Mouse (Mus musculus): ENCODE measurements around the gene AC129217.1. TPM values are rescaled to one million over a fixed set of nuclear protein-coding genes. Genes with fewer than 3 reads are reported as not detected.
"Not testable (repeated sequence)": the region's sequence is repeated elsewhere in the genome, so short reads cannot be mapped to it uniquely, and the experiment has no call there.

Gene AC129217.1
- polyA plus RNA-seq, 1 experiment from 2014 or later, result not detected

- ATAC-seq (ENCODE audit: insufficient read depth), result no peak
- no peak overlapping the region for H3K9ac ChIP-seq
- H3K27me3 ChIP-seq, result peaks cover 5% of the 10 kb centered on the region; the same call in 1 of the 2 replicates
- peaks cover 16% of the 10 kb centered on the region; the same call in 1 of the 2 replicates for H3K4me1 ChIP-seq (replicated peaks)
- no peak overlapping the region for H3K4me3 ChIP-seq (replicated peaks)
- H3K36me3 ChIP-seq (replicated peaks), result peaks cover 28% of the 10 kb centered on the region
- WGBS (ENCODE audit: insufficient replicate concordance), result 75% methylated on average over 5 of the region's 5 CpGs
- H3K27ac ChIP-seq (replicated peaks), result no peak overlapping the region
- no peaks in the 10 kb centered on the region for H3K9me3 ChIP-seq (replicated peaks)
- no peak overlapping the region for H3K4me2 ChIP-seq
Measured at GRCm38 (mm10) chr19:8848356-8848755, 18.8 kb downstream of the AC129217.1 start.

- ATAC-seq (ENCODE audit: insufficient read depth), result no peak
- no peak within 1 kb of the TSS for H3K4me3 ChIP-seq (replicated peaks)
- peaks cover 13% of the 10 kb centered on the region; the same call in 1 of the 2 replicates for H3K4me1 ChIP-seq (replicated peaks)
- H3K4me2 ChIP-seq, result no peak within 1 kb of the TSS
- 41% methylated on average over 7 of the region's 7 CpGs for WGBS (ENCODE audit: insufficient replicate concordance)
- peaks cover 5% of the 10 kb centered on the region; the same call in 1 of the 2 replicates for H3K27me3 ChIP-seq
- H3K27ac ChIP-seq (replicated peaks), result no peak within 1 kb of the TSS
- peaks cover 25% of the 10 kb centered on the region for H3K36me3 ChIP-seq (replicated peaks)
- no peaks in the 10 kb centered on the region for H3K9me3 ChIP-seq (replicated peaks)
- no peak within 1 kb of the TSS for H3K9ac ChIP-seq
Measured at GRCm38 (mm10) chr19:8850402-8850901, 20.9 kb downstream of the AC129217.1 start, which contains the start of gene Lrrn4cl. Gene Lrrn4cl (plus strand): TSS chr19:8850768.

GRCm38 (mm10) chr19:8851639-8852038, 22.1 kb downstream of the AC129217.1 start:
- no peaks in the 10 kb centered on the region for H3K9me3 ChIP-seq (replicated peaks)
- no peak overlapping the region for H3K9ac ChIP-seq
- no peak overlapping the region for H3K27ac ChIP-seq (replicated peaks)
- H3K27me3 ChIP-seq, result peaks cover 5% of the 10 kb centered on the region; the same call in 1 of the 2 replicates
- WGBS (ENCODE audit: insufficient replicate concordance), result 51% methylated on average over 7 of the region's 7 CpGs
- ATAC-seq (ENCODE audit: insufficient read depth), result no peak
- H3K36me3 ChIP-seq (replicated peaks), result peaks cover 13% of the 10 kb centered on the region
- H3K4me3 ChIP-seq (replicated peaks), result no peak overlapping the region
- no peak overlapping the region for H3K4me2 ChIP-seq
- peaks cover 13% of the 10 kb centered on the region; the same call in 1 of the 2 replicates for H3K4me1 ChIP-seq (replicated peaks)

- no peaks in the 10 kb centered on the region for H3K9me3 ChIP-seq (replicated peaks)
- no peak for ATAC-seq (ENCODE audit: insufficient read depth)
- no peak overlapping the region for H3K4me3 ChIP-seq (replicated peaks)
- no peak overlapping the region for H3K4me2 ChIP-seq
- no peak overlapping the region for H3K9ac ChIP-seq
- 59% methylated on average over 10 of the region's 10 CpGs for WGBS (ENCODE audit: insufficient replicate concordance)
- peaks cover 6% of the 10 kb centered on the region; the same call in 1 of the 2 replicates for H3K36me3 ChIP-seq (replicated peaks)
- H3K4me1 ChIP-seq (replicated peaks), result peaks cover 13% of the 10 kb centered on the region; the same call in 1 of the 2 replicates
- no peak overlapping the region for H3K27ac ChIP-seq (replicated peaks)
- peaks cover 5% of the 10 kb centered on the region; the same call in 1 of the 2 replicates for H3K27me3 ChIP-seq
Measured at GRCm38 (mm10) chr19:8852236-8852928, 22.8 kb downstream of the AC129217.1 start.

- peaks cover 5% of the 10 kb centered on the region; the same call in 1 of the 2 replicates for H3K27me3 ChIP-seq
- H3K9ac ChIP-seq, result no peak overlapping the region
- no peak overlapping the region for H3K4me2 ChIP-seq
- H3K4me3 ChIP-seq (replicated peaks), result no peak overlapping the region
- WGBS (ENCODE audit: insufficient replicate concordance), result 74% methylated on average over 3 of the region's 3 CpGs
- no peak overlapping the region for H3K27ac ChIP-seq (replicated peaks)
- peaks cover 13% of the 10 kb centered on the region; the same call in 1 of the 2 replicates for H3K4me1 ChIP-seq (replicated peaks)
- H3K36me3 ChIP-seq (replicated peaks), result no peaks in the 10 kb centered on the region; the same call in 1 of the 2 replicates
- ATAC-seq (ENCODE audit: insufficient read depth), result no peak
- H3K9me3 ChIP-seq (replicated peaks), result no peaks in the 10 kb centered on the region
Measured at GRCm38 (mm10) chr19:8853117-8853516, 23.5 kb downstream of the AC129217.1 start.

- H3K4me1 ChIP-seq (replicated peaks), result no peaks in the 10 kb centered on the region
- H3K27ac ChIP-seq (replicated peaks), result no peak overlapping the region
- no peaks in the 10 kb centered on the region for H3K36me3 ChIP-seq (replicated peaks)
- H3K4me3 ChIP-seq (replicated peaks), result no peak overlapping the region
- no peaks in the 10 kb centered on the region for H3K27me3 ChIP-seq
- WGBS (ENCODE audit: insufficient replicate concordance), result 33% methylated on average over 4 of the region's 4 CpGs
- no peaks in the 10 kb centered on the region for H3K9me3 ChIP-seq (replicated peaks)
- no peak overlapping the region for H3K9ac ChIP-seq
- ATAC-seq (ENCODE audit: insufficient read depth), result no peak
- no peak overlapping the region for H3K4me2 ChIP-seq
Measured at GRCm38 (mm10) chr19:8857689-8858088, 28.1 kb downstream of the AC129217.1 start.

GRCm38 (mm10) chr19:8859018-8859417, 29.4 kb downstream of the AC129217.1 start:
- H3K9me3 ChIP-seq (replicated peaks), result no peaks in the 10 kb centered on the region
- no peak for ATAC-seq (ENCODE audit: insufficient read depth)
- no peaks in the 10 kb centered on the region for H3K4me1 ChIP-seq (replicated peaks)
- H3K27me3 ChIP-seq, result no peaks in the 10 kb centered on the region
- no peaks in the 10 kb centered on the region for H3K36me3 ChIP-seq (replicated peaks)
- no peak overlapping the region for H3K9ac ChIP-seq
- no peak overlapping the region for H3K27ac ChIP-seq (replicated peaks)
- 20% methylated on average over 1 of the region's 1 CpGs for whole genome bisulfite sequencing (ENCODE audit: insufficient replicate concordance)
- no peak overlapping the region for H3K4me2 ChIP-seq
- no peak overlapping the region for H3K4me3 ChIP-seq (replicated peaks)

GRCm38 (mm10) chr19:8864265-8864664, 34.7 kb downstream of the AC129217.1 start:
- Histone ChIP-seq H3K36me3 (replicated peaks) (no peaks in the 10 kb centered on the region), H3K27ac (replicated peaks) (no peak overlapping the region), H3K9ac (no peak overlapping the region), H3K4me3 (replicated peaks) (no peak overlapping the region), H3K4me1 (replicated peaks) (0 out of 2 replicates have a peak, but pooled peaks cover 6% of the 10 kb centered on the region), H3K27me3 (no peaks in the 10 kb centered on the region), H3K9me3 (replicated peaks) (no peaks in the 10 kb centered on the region), H3K4me2 (no peak overlapping the region)
- WGBS (ENCODE audit: insufficient replicate concordance), result 69% methylated on average over 6 of the region's 6 CpGs
- no peak for ATAC-seq (ENCODE audit: insufficient read depth)

GRCm38 (mm10) chr19:8870381-8870780, 40.8 kb downstream of the AC129217.1 start:
- Histone ChIP-seq H3K4me1 (replicated peaks) (peaks cover 52% of the 10 kb centered on the region), H3K4me3 (replicated peaks) (peak overlapping the region; percentile 98), H3K4me2 (peak overlapping the region; percentile 90), H3K36me3 (replicated peaks) (peaks cover 28% of the 10 kb centered on the region), H3K9ac (0 out of 2 replicates have a peak overlapping the region, but pooled peaks have one; percentile 99), H3K27ac (replicated peaks) (0 out of 2 replicates have a peak overlapping the region, but pooled peaks have one; percentile 92)
- H3K9me3 ChIP-seq (replicated peaks); ATAC-seq (ENCODE audit: insufficient read depth); H3K27me3 ChIP-seq: not testable (repeated sequence)
- 46% methylated on average over 3 of the region's 3 CpGs for WGBS (ENCODE audit: insufficient replicate concordance)

- ATAC-seq (ENCODE audit: insufficient read depth), result peak; percentile 19
- no peaks in the 10 kb centered on the region for H3K27me3 ChIP-seq
- H3K27ac ChIP-seq (replicated peaks), result peak overlapping the region; percentile 92
- H3K4me1 ChIP-seq (replicated peaks), result peaks cover 52% of the 10 kb centered on the region
- peak overlapping the region; percentile 99 for H3K9ac ChIP-seq
- no peaks in the 10 kb centered on the region for H3K9me3 ChIP-seq (replicated peaks)
- 26% methylated on average over 9 of the region's 9 CpGs for WGBS (ENCODE audit: insufficient replicate concordance)
- H3K4me3 ChIP-seq (replicated peaks), result peak overlapping the region; percentile 98
- H3K4me2 ChIP-seq, result peak overlapping the region; percentile 90
- peaks cover 33% of the 10 kb centered on the region for H3K36me3 ChIP-seq (replicated peaks)
Measured at GRCm38 (mm10) chr19:8870838-8871237, 41.3 kb downstream of the AC129217.1 start.
